Mouse (Mus musculus): ENCODE data around the gene Ttc7b. TPM values are rescaled to one million over a fixed set of nuclear protein-coding genes. Genes with fewer than 3 reads are reported as not detected.

Ttc7b gene
- polyA plus RNA-seq, 1 experiment from 2014 or later, result 5.0 TPM

GRCm38 (mm10) chr12:100474661-100475321 is 45.8 kb downstream of the Ttc7b start:
- 81% methylated on average over 3 of the region's 3 CpGs for WGBS
- no peaks in the 10 kb centered on the region for H3K27me3 ChIP-seq
- no peaks in the 10 kb centered on the region for H3K9me3 ChIP-seq
- H3K27ac ChIP-seq, result no peak overlapping the region
- H3K4me2 ChIP-seq, result no peak overlapping the region
- no peak overlapping the region for H3K9ac ChIP-seq
- no peaks in the 10 kb centered on the region for H3K4me1 ChIP-seq
- no peak for ATAC-seq (ENCODE audit: insufficient number of reproducible peaks, low FRiP score, low TSS enrichment, low read depth)
- no peak overlapping the region for H3K4me3 ChIP-seq
- H3K36me3 ChIP-seq, result peaks cover 3% of the 10 kb centered on the region; the same call in 1 of the 2 replicates

DNA sequence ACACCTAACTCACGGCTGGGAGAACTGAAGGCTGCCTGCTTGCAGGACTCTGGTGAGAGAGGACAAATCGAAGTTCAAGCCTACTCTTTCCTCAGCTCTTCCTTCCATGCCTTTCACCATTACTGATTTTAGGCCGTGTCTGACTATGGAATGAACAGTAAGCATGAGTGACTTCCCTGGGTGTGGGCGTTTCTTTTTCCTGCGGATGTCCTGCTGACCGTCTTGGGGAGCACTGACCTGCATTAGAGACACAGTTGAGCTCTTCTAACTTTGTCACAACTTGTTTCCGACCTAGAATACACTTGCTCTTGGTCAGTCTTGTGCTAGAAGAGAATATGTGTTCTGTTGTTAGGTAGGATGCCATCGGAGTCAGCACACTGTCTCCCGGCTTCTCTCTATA is 50.3 kb downstream of the Ttc7b start:
- Histone ChIP-seq H3K9ac (no peak overlapping the region), H3K4me1 (no peaks in the 10 kb centered on the region), H3K27me3 (no peaks in the 10 kb centered on the region), H3K36me3 (peaks cover 11% of the 10 kb centered on the region), H3K9me3 (no peaks in the 10 kb centered on the region), H3K4me2 (no peak overlapping the region), H3K4me3 (no peak overlapping the region), H3K27ac (no peak overlapping the region)
- 84% methylated on average over 9 of the region's 9 CpGs for WGBS
- ATAC-seq (ENCODE audit: insufficient number of reproducible peaks, low FRiP score, low TSS enrichment, low read depth), result no peak

GRCm38 (mm10) chr12:100469503-100470293 is 50.9 kb downstream of the Ttc7b start:
- 87% methylated on average over 7 of the region's 7 CpGs for WGBS
- H3K27ac ChIP-seq, result no peak overlapping the region

GRCm38 (mm10) chr12:100465101-100465715 is 55.4 kb downstream of the Ttc7b start:
- no peak overlapping the region for H3K27ac ChIP-seq
- H3K36me3 ChIP-seq, result peaks cover 11% of the 10 kb centered on the region
- ATAC-seq (ENCODE audit: insufficient number of reproducible peaks, low FRiP score, low TSS enrichment, low read depth), result no peak
- no peak overlapping the region for H3K4me2 ChIP-seq
- H3K4me3 ChIP-seq, result no peak overlapping the region
- no peaks in the 10 kb centered on the region for H3K9me3 ChIP-seq
- no peaks in the 10 kb centered on the region for H3K27me3 ChIP-seq
- no peak overlapping the region for H3K9ac ChIP-seq
- no peaks in the 10 kb centered on the region for H3K4me1 ChIP-seq
- 92% methylated on average over 3 of the region's 4 CpGs for WGBS

More at GRCm38 (mm10) chr12:100469503-100470293, 50.9 kb downstream of the Ttc7b start:
- Histone ChIP-seq H3K9ac (no peak overlapping the region), H3K36me3 (peaks cover 11% of the 10 kb centered on the region), H3K4me3 (no peak overlapping the region), H3K27me3 (no peaks in the 10 kb centered on the region), H3K4me1 (no peaks in the 10 kb centered on the region), H3K4me2 (no peak overlapping the region), H3K9me3 (no peaks in the 10 kb centered on the region)
- no peak for ATAC-seq (ENCODE audit: insufficient number of reproducible peaks, low FRiP score, low TSS enrichment, low read depth)

DNA sequence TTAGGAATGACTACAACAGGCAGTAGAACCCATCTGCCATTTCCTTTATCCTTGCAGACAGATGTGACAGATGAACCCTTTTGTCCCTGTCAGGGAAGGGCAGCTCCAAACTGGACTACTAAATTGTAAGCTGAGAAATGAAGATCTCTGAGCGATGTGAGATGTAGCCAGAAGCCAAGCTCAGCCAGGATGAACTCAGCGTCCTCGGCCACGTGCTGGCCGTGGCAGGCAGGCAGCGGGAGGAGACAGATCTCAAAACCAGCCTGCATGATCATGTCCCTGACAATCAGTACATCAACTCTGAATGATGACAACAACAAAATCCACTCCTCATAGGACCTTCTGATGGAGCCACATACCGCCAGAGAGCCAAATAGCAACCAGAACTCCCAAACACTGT is 62.9 kb downstream of the Ttc7b start:
- 0 out of 2 replicates have a peak, but pooled peaks cover 5% of the 10 kb centered on the region for H3K4me1 ChIP-seq
- no peak overlapping the region for H3K9ac ChIP-seq
- H3K27me3 ChIP-seq, result no peaks in the 10 kb centered on the region
- no peaks in the 10 kb centered on the region for H3K36me3 ChIP-seq
- H3K4me2 ChIP-seq, result no peak overlapping the region
- H3K4me3 ChIP-seq, result no peak overlapping the region
- no peak for ATAC-seq (ENCODE audit: insufficient number of reproducible peaks, low FRiP score, low TSS enrichment, low read depth)
- no peaks in the 10 kb centered on the region for H3K9me3 ChIP-seq
- no peak overlapping the region for H3K27ac ChIP-seq
- 92% methylated on average over 7 of the region's 7 CpGs for WGBS

- Histone ChIP-seq H3K4me1 (0 out of 2 replicates have a peak, but pooled peaks cover 5% of the 10 kb centered on the region), H3K27ac (no peak overlapping the region), H3K36me3 (no peaks in the 10 kb centered on the region), H3K4me3 (no peak overlapping the region), H3K4me2 (no peak overlapping the region), H3K9me3 (no peaks in the 10 kb centered on the region), H3K9ac (no peak overlapping the region), H3K27me3 (no peaks in the 10 kb centered on the region)
- WGBS, result 61% methylated on average over 10 of the region's 10 CpGs
- ATAC-seq (ENCODE audit: insufficient number of reproducible peaks, low FRiP score, low TSS enrichment, low read depth), result no peak
Observed at GRCm38 (mm10) chr12:100456257-100456975, 64.2 kb downstream of the Ttc7b start.

DNA sequence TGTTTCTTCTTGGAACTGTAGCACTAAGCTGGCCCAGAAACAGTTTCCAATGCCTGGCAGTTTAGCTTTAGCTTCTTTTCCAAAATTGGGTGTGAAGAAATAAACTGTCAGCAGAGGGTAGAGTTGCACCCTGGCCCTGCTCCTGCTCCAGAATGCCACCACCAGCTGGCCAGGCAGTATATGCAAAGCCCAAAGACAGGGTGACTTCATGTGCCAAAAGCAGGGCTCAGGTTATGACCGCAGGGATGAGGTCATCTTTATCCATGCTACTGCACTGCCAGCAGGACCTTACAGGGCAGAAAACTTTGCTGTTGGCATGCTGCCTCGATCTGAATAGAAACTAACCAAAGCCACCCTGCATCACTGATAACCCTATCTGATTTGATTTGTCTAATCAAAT is 65.2 kb downstream of the Ttc7b start:
- Histone ChIP-seq H3K9ac (no peak overlapping the region), H3K4me2 (no peak overlapping the region), H3K27ac (no peak overlapping the region), H3K36me3 (no peaks in the 10 kb centered on the region), H3K27me3 (no peaks in the 10 kb centered on the region), H3K9me3 (no peaks in the 10 kb centered on the region), H3K4me3 (no peak overlapping the region), H3K4me1 (0 out of 2 replicates have a peak, but pooled peaks cover 5% of the 10 kb centered on the region)
- ATAC-seq (ENCODE audit: insufficient number of reproducible peaks, low FRiP score, low TSS enrichment, low read depth), result no peak
- WGBS, result 69% methylated on average over 2 of the region's 2 CpGs

GRCm38 (mm10) chr12:100447701-100448277 is 72.8 kb downstream of the Ttc7b start:
- 53% methylated on average over 12 of the region's 12 CpGs for WGBS
- ATAC-seq (ENCODE audit: insufficient number of reproducible peaks, low FRiP score, low TSS enrichment, low read depth), result no peak
- H3K27me3 ChIP-seq, result no peaks in the 10 kb centered on the region
- no peak overlapping the region for H3K27ac ChIP-seq
- H3K4me1 ChIP-seq, result peaks cover 16% of the 10 kb centered on the region
- no peak overlapping the region for H3K4me3 ChIP-seq
- H3K4me2 ChIP-seq, result no peak overlapping the region
- no peak overlapping the region for H3K9ac ChIP-seq
- H3K9me3 ChIP-seq, result no peaks in the 10 kb centered on the region
- no peaks in the 10 kb centered on the region for H3K36me3 ChIP-seq

GRCm38 (mm10) chr12:100447161-100447560 is 73.5 kb downstream of the Ttc7b start:
- H3K36me3 ChIP-seq, result no peaks in the 10 kb centered on the region
- H3K9me3 ChIP-seq, result no peaks in the 10 kb centered on the region
- WGBS, result 49% methylated on average over 6 of the region's 6 CpGs
- no peak for ATAC-seq (ENCODE audit: insufficient number of reproducible peaks, low FRiP score, low TSS enrichment, low read depth)
- H3K9ac ChIP-seq, result no peak overlapping the region
- no peak overlapping the region for H3K4me2 ChIP-seq
- H3K4me1 ChIP-seq, result peaks cover 16% of the 10 kb centered on the region
- no peak overlapping the region for H3K4me3 ChIP-seq
- H3K27ac ChIP-seq, result no peak overlapping the region; the same call in 1 of the 2 replicates
- no peaks in the 10 kb centered on the region for H3K27me3 ChIP-seq

GRCm38 (mm10) chr12:100445686-100446085 is 74.9 kb downstream of the Ttc7b start:
- Histone ChIP-seq H3K27me3 (no peaks in the 10 kb centered on the region), H3K4me3 (no peak overlapping the region), H3K4me2 (no peak overlapping the region), H3K36me3 (no peaks in the 10 kb centered on the region), H3K9ac (no peak overlapping the region), H3K4me1 (peaks cover 16% of the 10 kb centered on the region), H3K9me3 (no peaks in the 10 kb centered on the region), H3K27ac (no peak overlapping the region)
- WGBS, result 89% methylated on average over 7 of the region's 7 CpGs
- no peak for ATAC-seq (ENCODE audit: insufficient number of reproducible peaks, low FRiP score, low TSS enrichment, low read depth)

- no peak for ATAC-seq (ENCODE audit: insufficient number of reproducible peaks, low FRiP score, low TSS enrichment, low read depth)
- no peak overlapping the region for H3K9ac ChIP-seq
Observed at GRCm38 (mm10) chr12:100445271-100445670, 75.4 kb downstream of the Ttc7b start.

More at GRCm38 (mm10) chr12:100445271-100445670, 75.4 kb downstream of the Ttc7b start:
- Histone ChIP-seq H3K27me3 (no peaks in the 10 kb centered on the region), H3K9me3 (no peaks in the 10 kb centered on the region), H3K4me1 (peaks cover 16% of the 10 kb centered on the region), H3K36me3 (no peaks in the 10 kb centered on the region), H3K4me3 (no peak overlapping the region), H3K27ac (no peak overlapping the region), H3K4me2 (no peak overlapping the region)
- 83% methylated on average over 6 of the region's 6 CpGs for WGBS
